Comparison of ENCODE assay signal across 8 mouse cellular contexts in genomic region chr1:172481540-172482280, GRCm38 (mm10). TPM values are rescaled to one million over a fixed set of nuclear protein-coding genes. Genes with fewer than 3 reads are reported as not detected.
A peak's percentile ranks its signal among the peaks of the same experiment; 100 is the strongest.
DNase-seq lines count a peak whose midpoint lies in the region; ATAC-seq lines count a peak whose summit lies in the region.

Igsf9 (plus strand) TSS chr1:172481788.

- intact Hi-C loops in left cerebral cortex, postnatal 25 days (cut with DNase I): no loop called here

- peak within 1 kb of the TSS; percentile 84 for H3K27ac ChIP-seq in intestine, embryonic 16.5 days (ENCODE audit: low read length)

- H3K4me2 ChIP-seq in intestine, embryonic 16.5 days (ENCODE audit: low read depth, low read length): peak within 1 kb of the TSS; percentile 73

- no peaks in the 10 kb centered on the region for H3K36me3 ChIP-seq in intestine, embryonic 16.5 days (ENCODE audit: control insufficient read depth, insufficient read depth, low read length)

- peak within 1 kb of the TSS; percentile 70 for H3K9ac ChIP-seq in intestine, embryonic 16.5 days (ENCODE audit: low read depth, low read length)

- H3K9me3 ChIP-seq in intestine, embryonic 16.5 days (ENCODE audit: control insufficient read depth, low read length): no peaks in the 10 kb centered on the region

- H3K27me3 ChIP-seq in intestine, embryonic 16.5 days (replicated peaks; ENCODE audit: control insufficient read depth, insufficient read depth, low read length): no peaks in the 10 kb centered on the region

- peaks cover 31% of the 10 kb centered on the region for H3K4me1 ChIP-seq in intestine, embryonic 16.5 days (ENCODE audit: control insufficient read depth, insufficient read depth, low read length)

- peak within 1 kb of the TSS; percentile 63 for H3K4me3 ChIP-seq in intestine, embryonic 16.5 days (ENCODE audit: low read length)

- WGBS in intestine, embryonic 16.5 days: under 1% methylated on average over 38 of the region's 38 CpGs

- peak; percentile 94 for ATAC-seq in intestine, embryonic 16.5 days

- peak; percentile 58 to 72 for DNase-seq in adrenal gland, adult 18-20 months (ENCODE audit: low spot score in 2 of 2)
- peak; percentile 91 for DNase-seq in embryo, embryonic 11.5 days (ENCODE audit: low read depth, low spot score)
- peak; percentile 89 for DNase-seq in gonadal fat pad, adult 2 months (ENCODE audit: low read depth)
- peak; percentile 90 to 96 for DNase-seq in left cerebral cortex, postnatal 25 days (ENCODE audit: low spot score in 2 of 2)
- DNase-seq in mesoderm, embryonic 11.5 days (ENCODE audit: low read depth, low spot score): peak; percentile 95
- peak; percentile 92 to 93 for DNase-seq in right cerebral cortex, postnatal 36 days (ENCODE audit: low spot score in 2 of 2)
- DNase-seq in urinary bladder, postnatal 4 days (ENCODE audit: low spot score in 2 of 2): peak; percentile 89 to 93

RNA-seq across cellular contexts. Expression of gene Igsf9, which starts in this region (rescaled TPM):
- total RNA-seq in adrenal gland, adult 18-20 months (2021): 1 to 10 TPM; 1.1 to 3.2 TPM
- 17.5 and 19.5 TPM in 2 replicates for polyA plus RNA-seq in gonadal fat pad, adult 2 months (2012; rRNA removed)
- 109 and 110 TPM in 2 replicates for polyA plus RNA-seq in intestine, embryonic 16.5 days (2015; fragmentation: Nextera tagmentation; extraction: Ambion mirVana)
- total RNA-seq in left cerebral cortex, postnatal 25 days (2021): 10 to 100 TPM in 1 of 2 experiments, 1 to 10 TPM in 1; 8.7 to 11.1 TPM

Comparison
In these comparisons a context has a peak if more than half of its experiments do, and no peak if none do; other contexts are left out.
1. Peak in every context shown above with its lines: DNase-seq, ATAC-seq, H3K4me3 ChIP-seq and H3K27ac ChIP-seq.